Mouse (Mus musculus) left cerebral cortex, postnatal 4 days (tissue): ENCODE measurements around the gene Itprid2. TPM values are rescaled to one million over a fixed set of nuclear protein-coding genes. Genes with fewer than 3 reads are reported as not detected.

Experiments
- DNase-seq: peaks from one replicate; pipeline ENCODE4 v3.0.0-alpha.2; 2022
- intact Hi-C: fragments of 180-260 bp; cut with DNase I; formaldehyde crosslinking; loops from one replicate; pipeline ENCODE4 v1.15.1; 2025
- total RNA-seq, 2 experiments: library from RNA; stranded (reverse); gene quantifications; 2 replicates each; pipeline ENCODE4 v1.2.3; 2021

The Itprid2 gene
- total RNA-seq, 2 experiments from 2014 or later, result 18.0 to 19.8 TPM

- intact Hi-C loops, result no loop called here
- no peak for DNase-seq
These were observed 12.6 kb downstream of the Itprid2 start for GRCm38 (mm10) chr2:79647728-79648127.

- intact Hi-C loops, result no loop called here
- DNase-seq, result no peak
These were observed 16.0 kb downstream of the Itprid2 start for GRCm38 (mm10) chr2:79651185-79651584.

GRCm38 (mm10) chr2:79651701-79652100, 16.5 kb downstream of the Itprid2 start:
- intact Hi-C loops, result no loop called here
- DNase-seq, result no peak

- intact Hi-C loops, result no loop called here
These were observed 17.4 kb downstream of the Itprid2 start for GRCm38 (mm10) chr2:79652502-79652901.

GRCm38 (mm10) chr2:79653093-79653808, 18.1 kb downstream of the Itprid2 start:
- DNase-seq, result no peak
- intact Hi-C loops, result no loop called here

More at GRCm38 (mm10) chr2:79652502-79652901, 17.4 kb downstream of the Itprid2 start:
- no peak for DNase-seq

- intact Hi-C loops, result no loop called here
- no peak for DNase-seq
These were observed 18.6 kb downstream of the Itprid2 start for GRCm38 (mm10) chr2:79653809-79654164.

- intact Hi-C loops, result no loop called here
These were observed 21.9 kb downstream of the Itprid2 start for GRCm38 (mm10) chr2:79657062-79657461.

GRCm38 (mm10) chr2:79660417-79661185, 25.4 kb downstream of the Itprid2 start:
- intact Hi-C loops, result loop anchor here (10.0 kb wide), 1 partner anchor 114 kb away; no protein-coding TSS in a partner anchor
- no peak for DNase-seq

More at GRCm38 (mm10) chr2:79657062-79657461, 21.9 kb downstream of the Itprid2 start:
- DNase-seq, result no peak

- intact Hi-C loops, result loop anchor here (10.0 kb wide), 1 partner anchor 113 kb away; no protein-coding TSS in a partner anchor
- DNase-seq, result no peak
These were observed 26.4 kb downstream of the Itprid2 start for GRCm38 (mm10) chr2:79661486-79662104.

- intact Hi-C loops, result loop anchor here (10.0 kb wide), 1 partner anchor 110 kb away; no protein-coding TSS in a partner anchor
- no peak for DNase-seq
These were observed 29.6 kb downstream of the Itprid2 start for GRCm38 (mm10) chr2:79664532-79665286.

- intact Hi-C loops, result loop anchor here (10.0 kb wide), 1 partner anchor 109 kb away; no protein-coding TSS in a partner anchor
- DNase-seq, result no peak
These were observed 30.3 kb downstream of the Itprid2 start for GRCm38 (mm10) chr2:79665492-79665891.

GRCm38 (mm10) chr2:79675266-79675665, 40.1 kb downstream of the Itprid2 start:
- DNase-seq, result no peak
- intact Hi-C loops, result no loop called here

GRCm38 (mm10) chr2:79677663-79678257, 42.6 kb downstream of the Itprid2 start:
- no peak for DNase-seq
- intact Hi-C loops, result no loop called here

- intact Hi-C loops, result no loop called here
These were observed 46.5 kb downstream of the Itprid2 start for GRCm38 (mm10) chr2:79681672-79682071.

GRCm38 (mm10) chr2:79683258-79683657, 48.1 kb downstream of the Itprid2 start:
- intact Hi-C loops, result no loop called here
- no peak for DNase-seq

More at GRCm38 (mm10) chr2:79681672-79682071, 46.5 kb downstream of the Itprid2 start:
- DNase-seq, result no peak

- no peak for DNase-seq
- intact Hi-C loops, result no loop called here
These were observed 55.7 kb downstream of the Itprid2 start for GRCm38 (mm10) chr2:79690838-79691237.

- DNase-seq, result no peak
- intact Hi-C loops, result no loop called here
These were observed 60.0 kb downstream of the Itprid2 start for GRCm38 (mm10) chr2:79695190-79695589.

GRCm38 (mm10) chr2:79695939-79696338, 60.8 kb downstream of the Itprid2 start:
- intact Hi-C loops, result no loop called here

GRCm38 (mm10) chr2:79696478-79697230, 61.5 kb downstream of the Itprid2 start:
- no peak for DNase-seq
- intact Hi-C loops, result no loop called here

More at GRCm38 (mm10) chr2:79695939-79696338, 60.8 kb downstream of the Itprid2 start:
- DNase-seq, result no peak
